Mouse (Mus musculus) heart, embryonic 11.5 days (tissue): ENCODE data around the gene Rapgef5. TPM values are rescaled to one million over a fixed set of nuclear protein-coding genes. Genes with fewer than 3 reads are reported as not detected.
A peak's percentile ranks its signal among the peaks of the same experiment; 100 is the strongest.
"Not testable (repeated sequence)": the region's sequence is repeated elsewhere in the genome, so short reads cannot be mapped to it uniquely, and the experiment has no call there.

Source experiments
- ATAC-seq: fragments of 200-750 bp; cut with Nextera tagmentation; replicated peaks from 2 replicates; pipeline ENCODE4 v1.8.0; 2017; ENCODE audit warnings: moderate library complexity; ENCODE audit not compliant: insufficient number of reproducible peaks, low FRiP score, low TSS enrichment
- H3K27ac ChIP-seq: fragments of 300-500 bp; sonication (generic); 2 replicates; pipeline ENCODE4 v1.5.1; 2014; ENCODE audit warnings: mild to moderate bottlenecking, low read depth, low read length
- H3K27me3 ChIP-seq: fragments of 300-500 bp; sonication (generic); 2 replicates; pipeline ENCODE4 v1.6.1; 2014; ENCODE audit warnings: mild to moderate bottlenecking, low read length, mixed read lengths; ENCODE audit not compliant: control insufficient read depth, insufficient read depth
- H3K36me3 ChIP-seq: fragments of 300-500 bp; sonication (generic); 2 replicates; pipeline ENCODE4 v1.6.1; 2014; ENCODE audit warnings: mild to moderate bottlenecking, low read length, moderate library complexity, mixed read lengths; ENCODE audit not compliant: control insufficient read depth, insufficient read depth
- H3K4me1 ChIP-seq: fragments of 300-500 bp; sonication (generic); 2 replicates; pipeline ENCODE4 v1.6.1; 2014; ENCODE audit warnings: low read length; ENCODE audit not compliant: control insufficient read depth, insufficient read depth
- H3K4me2 ChIP-seq: fragments of 300-500 bp; sonication (generic); 2 replicates; pipeline ENCODE4 v1.6.1; 2014; ENCODE audit warnings: mild to moderate bottlenecking, moderate library complexity
- H3K4me3 ChIP-seq: fragments of 300-500 bp; sonication (generic); 2 replicates; pipeline ENCODE4 v1.5.1; 2014; ENCODE audit warnings: low read depth, low read length
- H3K9ac ChIP-seq: fragments of 300-500 bp; sonication (generic); 2 replicates; pipeline ENCODE4 v1.6.1; 2014; ENCODE audit warnings: mild to moderate bottlenecking, low read depth, low read length, moderate library complexity
- H3K9me3 ChIP-seq: fragments of 300-500 bp; sonication (generic); replicated peaks from 2 replicates; pipeline ENCODE4 v1.6.1; 2016; ENCODE audit warnings: low read length; ENCODE audit not compliant: control insufficient read depth
- WGBS: fragments of 180-500 bp; shearing (Covaris S2); extraction: QIAGEN DNeasy Blood & Tissue Kit; methylation state at CpG from one replicate; pipeline ENCODE4 v1.1.7; 2014; ENCODE audit not compliant: insufficient replicate concordance; 5-methylcytosine and 5-hydroxymethylcytosine counted together
- polyA plus RNA-seq: library from polyadenylated mRNA; unstranded; fragments of >200 nt; fragmentation: Nextera tagmentation; extraction: Ambion mirVana; gene quantifications from 2 replicates; pipeline ENCODE4 v1.2.1, GENCODE M21; 2014

The Rapgef5 gene
- polyA plus RNA-seq, 1 experiment from 2014 or later, result 15.7 TPM

GRCm38 (mm10) chr12:117795303-117795702 lies 279.0 kb downstream of the Rapgef5 start:
- no peak for ATAC-seq
- Histone ChIP-seq H3K36me3 (no peaks in the 10 kb centered on the region), H3K4me3 (no peak overlapping the region), H3K27ac (no peak overlapping the region), H3K27me3 (no peaks in the 10 kb centered on the region), H3K9me3 (no peaks in the 10 kb centered on the region), H3K4me2 (no peak overlapping the region), H3K9ac (no peak overlapping the region), H3K4me1 (no peaks in the 10 kb centered on the region)
- 73% methylated on average over 4 of the region's 4 CpGs for WGBS

- H3K4me1 ChIP-seq, H3K36me3 ChIP-seq, H3K27me3 ChIP-seq, H3K27ac ChIP-seq, H3K9me3 ChIP-seq, H3K4me2 ChIP-seq, ATAC-seq, H3K9ac ChIP-seq, H3K4me3 ChIP-seq: not testable (repeated sequence)
- no CpG with 5 or more reads among the region's 6 CpGs for WGBS
Observed at GRCm38 (mm10) chr12:117803989-117804388, 287.7 kb downstream of the Rapgef5 start, which contains the start of gene Cdca7l. Gene Cdca7l (plus strand): TSS chr12:117804289.

- Histone ChIP-seq H3K27me3 (peaks cover 4% of the 10 kb centered on the region; the same call in 1 of the 2 replicates), H3K4me2 (no peak overlapping the region), H3K4me3 (no peak overlapping the region), H3K27ac (no peak overlapping the region), H3K9ac (no peak overlapping the region), H3K9me3 (no peaks in the 10 kb centered on the region), H3K4me1 (no peaks in the 10 kb centered on the region), H3K36me3 (no peaks in the 10 kb centered on the region)
- WGBS, result 71% methylated on average over 4 of the region's 4 CpGs
- no peak for ATAC-seq
Observed at GRCm38 (mm10) chr12:117805576-117805975, 289.3 kb downstream of the Rapgef5 start.

- no peaks in the 10 kb centered on the region for H3K4me1 ChIP-seq
- H3K27ac ChIP-seq, result no peak overlapping the region
- WGBS, result 60% methylated on average over 12 of the region's 12 CpGs
- H3K4me2 ChIP-seq, result no peak overlapping the region
- no peak overlapping the region for H3K4me3 ChIP-seq
- no peaks in the 10 kb centered on the region for H3K36me3 ChIP-seq
- peaks cover 4% of the 10 kb centered on the region; the same call in 1 of the 2 replicates for H3K27me3 ChIP-seq
- no peaks in the 10 kb centered on the region for H3K9me3 ChIP-seq
- H3K9ac ChIP-seq, result no peak overlapping the region
- no peak for ATAC-seq
Observed at GRCm38 (mm10) chr12:117806007-117806451, 289.8 kb downstream of the Rapgef5 start.

- peaks cover 4% of the 10 kb centered on the region; the same call in 1 of the 2 replicates for H3K27me3 ChIP-seq
- no peak overlapping the region for H3K27ac ChIP-seq
- ATAC-seq, result no peak
- no peak overlapping the region for H3K4me3 ChIP-seq
- no peak overlapping the region for H3K4me2 ChIP-seq
- H3K9me3 ChIP-seq, result no peaks in the 10 kb centered on the region
- H3K9ac ChIP-seq, result no peak overlapping the region
- 83% methylated on average over 4 of the region's 4 CpGs for WGBS
- no peaks in the 10 kb centered on the region for H3K36me3 ChIP-seq
- H3K4me1 ChIP-seq, result no peaks in the 10 kb centered on the region
Observed at GRCm38 (mm10) chr12:117806470-117806869, 290.2 kb downstream of the Rapgef5 start.

GRCm38 (mm10) chr12:117807637-117808036 lies 291.4 kb downstream of the Rapgef5 start:
- H3K9ac ChIP-seq, result no peak overlapping the region
- no peak overlapping the region for H3K4me3 ChIP-seq
- H3K4me1 ChIP-seq, result no peaks in the 10 kb centered on the region
- H3K36me3 ChIP-seq, result no peaks in the 10 kb centered on the region
- 35% methylated on average over 10 of the region's 12 CpGs for WGBS
- H3K27ac ChIP-seq, result no peak overlapping the region
- H3K27me3 ChIP-seq, result peaks cover 4% of the 10 kb centered on the region; the same call in 1 of the 2 replicates
- H3K9me3 ChIP-seq, result no peaks in the 10 kb centered on the region
- ATAC-seq, result no peak
- no peak overlapping the region for H3K4me2 ChIP-seq

- H3K4me3 ChIP-seq, result 0 out of 2 replicates have a peak overlapping the region, but pooled peaks have one; percentile 2
Observed at GRCm38 (mm10) chr12:117808355-117809326, 292.4 kb downstream of the Rapgef5 start.

More at GRCm38 (mm10) chr12:117808355-117809326, 292.4 kb downstream of the Rapgef5 start:
- peaks cover 4% of the 10 kb centered on the region; the same call in 1 of the 2 replicates for H3K27me3 ChIP-seq
- 55% methylated on average over 17 of the region's 17 CpGs for WGBS
- no peak overlapping the region for H3K9ac ChIP-seq
- H3K36me3 ChIP-seq, result no peaks in the 10 kb centered on the region
- no peaks in the 10 kb centered on the region for H3K9me3 ChIP-seq
- ATAC-seq, result no peak
- peak overlapping the region; percentile 41 for H3K4me2 ChIP-seq
- no peaks in the 10 kb centered on the region for H3K4me1 ChIP-seq
- no peak overlapping the region for H3K27ac ChIP-seq
